Mouse (Mus musculus) olfactory bulb, adult 2 months (tissue): ENCODE results near the gene Bglap3. TPM values are rescaled to one million over a fixed set of nuclear protein-coding genes. Genes with fewer than 3 reads are reported as not detected.
"Not testable (repeated sequence)": the region's sequence is repeated elsewhere in the genome, so short reads cannot be mapped to it uniquely, and the experiment has no call there.

Experiments used
- H3K27ac ChIP-seq: fragments of 200-500 bp; 2 replicates; pipeline ENCODE4 v1.5.1; 2012; ENCODE audit warnings: low read depth, low read length; ENCODE audit not compliant: insufficient read depth
- H3K4me1 ChIP-seq: fragments of 200-500 bp; 2 replicates; pipeline ENCODE4 v1.6.1; 2012; ENCODE audit warnings: low read length; ENCODE audit not compliant: control insufficient read depth, insufficient read depth
- H3K4me3 ChIP-seq: fragments of 200-500 bp; 2 replicates; pipeline ENCODE4 v1.5.1; 2012; ENCODE audit warnings: mild to moderate bottlenecking, low read depth, low read length, moderate library complexity; ENCODE audit not compliant: insufficient read depth
- CTCF ChIP-seq: fragments of 200-500 bp; IDR thresholded peaks from 2 replicates; pipeline ENCODE4 v1.5.1; 2012; ENCODE audit warnings: low read depth, mild to moderate bottlenecking, low read length, moderate library complexity; ENCODE audit not compliant: insufficient read depth
- POLR2A ChIP-seq: fragments of 200-500 bp; IDR thresholded peaks from 2 replicates; pipeline ENCODE4 v1.6.1; 2012; ENCODE audit warnings: mild to moderate bottlenecking, low read depth, low read length, moderate library complexity; ENCODE audit not compliant: insufficient read depth
- WGBS: fragments of 180-500 bp; shearing (Covaris S2); methylation state at CpG from one replicate; pipeline ENCODE4 v1.1.7; 2018; 5-methylcytosine and 5-hydroxymethylcytosine counted together
- polyA plus RNA-seq: library from polyadenylated mRNA; stranded (reverse); fragments of >200 nt; gene quantifications from 2 replicates; pipeline ENCODE4 v1.2.4, GENCODE M21; 2012; ENCODE audit warnings: low replicate concordance; ENCODE audit not compliant: missing spikeins, insufficient read depth, insufficient read length

The Bglap3 gene
- polyA plus RNA-seq, 1 experiment = not detected

- H3K4me3 ChIP-seq = not testable (repeated sequence)
- Histone ChIP-seq H3K4me1 (peaks cover 21% of the 10 kb centered on the region), H3K27ac (peak overlapping the region; percentile 20; the same call in 1 of the 2 replicates)
- 38% methylated on average over 7 of the region's 7 CpGs for whole genome bisulfite sequencing
Observed at GRCm38 (mm10) chr3:88376644-88377043, 4.1 kb upstream of the Bglap3 start.

GRCm38 (mm10) chr3:88375750-88376626, 3.4 kb upstream of the Bglap3 start:
- H3K4me3 ChIP-seq = peak overlapping the region; percentile 11; the same call in 1 of the 2 replicates
- peaks cover 18% of the 10 kb centered on the region for H3K4me1 ChIP-seq
- TF ChIP-seq POLR2A = 0 out of 2 replicates have a peak, but pooled peaks have one; percentile 35
- H3K27ac ChIP-seq = peak overlapping the region; percentile 20; the same call in 1 of the 2 replicates
- 13% methylated on average over 19 of the region's 19 CpGs for WGBS

GRCm38 (mm10) chr3:88368511-88368910, 4.0 kb downstream of the Bglap3 start:
- H3K4me3 ChIP-seq, H3K27ac ChIP-seq: not testable (repeated sequence)
- H3K4me1 ChIP-seq = peaks cover 28% of the 10 kb centered on the region
- 82% methylated on average over 7 of the region's 7 CpGs for WGBS

GRCm38 (mm10) chr3:88367517-88367916, 5.0 kb downstream of the Bglap3 start:
- not testable (repeated sequence) for H3K4me3 ChIP-seq, H3K27ac ChIP-seq
- 64% methylated on average over 5 of the region's 7 CpGs for WGBS
- peaks cover 28% of the 10 kb centered on the region for H3K4me1 ChIP-seq

- H3K4me1 ChIP-seq = peaks cover 28% of the 10 kb centered on the region
- peak overlapping the region; percentile 59; the same call in 1 of the 2 replicates for H3K27ac ChIP-seq
- peak overlapping the region; percentile 53 for H3K4me3 ChIP-seq
- WGBS = 3% methylated on average over 22 of the region's 22 CpGs
Observed at GRCm38 (mm10) chr3:88366830-88367428, 5.6 kb downstream of the Bglap3 start.

GRCm38 (mm10) chr3:88365705-88366361, 6.7 kb downstream of the Bglap3 start:
- 53% methylated on average over 34 of the region's 34 CpGs for WGBS

GRCm38 (mm10) chr3:88364337-88364736, 8.2 kb downstream of the Bglap3 start, which contains the start of gene Paqr6:
Paqr6 (plus strand) TSS chr3:88364584.
- TF ChIP-seq CTCF = no peak
- no peak for TF ChIP-seq POLR2A
- peak within 1 kb of the TSS; percentile 3; the same call in 1 of the 2 replicates for H3K4me3 ChIP-seq

More at GRCm38 (mm10) chr3:88365705-88366361, 6.7 kb downstream of the Bglap3 start:
- TF ChIP-seq CTCF = no peak
- TF ChIP-seq POLR2A = no peak
- peak overlapping the region; percentile 9; the same call in 1 of the 2 replicates for H3K4me3 ChIP-seq
- peaks cover 28% of the 10 kb centered on the region for H3K4me1 ChIP-seq
- H3K27ac ChIP-seq = no peak overlapping the region

GRCm38 (mm10) chr3:88363700-88364099, 8.8 kb downstream of the Bglap3 start:
- Histone ChIP-seq H3K4me3 (no peak overlapping the region), H3K4me1 (peaks cover 28% of the 10 kb centered on the region), H3K27ac (peak overlapping the region; percentile 38; the same call in 1 of the 2 replicates)
- 43% methylated on average over 4 of the region's 4 CpGs for WGBS
- TF ChIP-seq POLR2A = no peak
- TF ChIP-seq CTCF = no peak

More at GRCm38 (mm10) chr3:88364337-88364736, 8.2 kb downstream of the Bglap3 start, which contains the start of gene Paqr6:
- Histone ChIP-seq H3K27ac (peak within 1 kb of the TSS; percentile 38), H3K4me1 (peaks cover 28% of the 10 kb centered on the region)
- 18% methylated on average over 16 of the region's 16 CpGs for WGBS
